Mouse (Mus musculus): ENCODE data around the gene Trim14. TPM values are rescaled to one million over a fixed set of nuclear protein-coding genes. Genes with fewer than 3 reads are reported as not detected.

Trim14 gene
- polyA plus RNA-seq, 1 experiment from 2014 or later = 0.43 TPM

GRCm38 (mm10) chr4:46574024-46574753, 38.2 kb upstream of the Trim14 start:
- Histone ChIP-seq H3K9ac (no peak overlapping the region), H3K27me3 (no peaks in the 10 kb centered on the region), H3K4me1 (peaks cover 7% of the 10 kb centered on the region; the same call in 1 of the 2 replicates), H3K27ac (no peak overlapping the region), H3K36me3 (ENCODE audit: poor library complexity, severe bottlenecking) (no peaks in the 10 kb centered on the region), H3K4me2 (no peak overlapping the region), H3K9me3 (replicated peaks) (0 out of 2 replicates have a peak, but pooled peaks cover 4% of the 10 kb centered on the region), H3K4me3 (no peak overlapping the region)
- ATAC-seq = no peak
- 69% methylated on average over 9 of the region's 9 CpGs for WGBS

- no peaks in the 10 kb centered on the region for H3K9me3 ChIP-seq (replicated peaks)
- H3K9ac ChIP-seq = no peak overlapping the region
- no peak overlapping the region for H3K4me2 ChIP-seq
- 88% methylated on average over 4 of the region's 4 CpGs for WGBS
- H3K4me3 ChIP-seq = no peak overlapping the region
- H3K27me3 ChIP-seq = no peaks in the 10 kb centered on the region
- H3K27ac ChIP-seq = no peak overlapping the region
- ATAC-seq = no peak
- no peaks in the 10 kb centered on the region for H3K36me3 ChIP-seq (ENCODE audit: poor library complexity, severe bottlenecking)
- peaks cover 8% of the 10 kb centered on the region; the same call in 1 of the 2 replicates for H3K4me1 ChIP-seq
These were observed 36.7 kb upstream of the Trim14 start for GRCm38 (mm10) chr4:46572616-46573015.

- H3K4me1 ChIP-seq = peaks cover 8% of the 10 kb centered on the region; the same call in 1 of the 2 replicates
- H3K27ac ChIP-seq = no peak overlapping the region
- no peak overlapping the region for H3K9ac ChIP-seq
- WGBS = 88% methylated on average over 9 of the region's 9 CpGs
- no peak overlapping the region for H3K4me3 ChIP-seq
- ATAC-seq = no peak
- H3K9me3 ChIP-seq (replicated peaks) = no peaks in the 10 kb centered on the region
- no peaks in the 10 kb centered on the region for H3K36me3 ChIP-seq (ENCODE audit: poor library complexity, severe bottlenecking)
- H3K27me3 ChIP-seq = no peaks in the 10 kb centered on the region
- no peak overlapping the region for H3K4me2 ChIP-seq
These were observed 35.8 kb upstream of the Trim14 start for GRCm38 (mm10) chr4:46571744-46572143.

- 14% methylated on average over 5 of the region's 5 CpGs for WGBS
- Histone ChIP-seq H3K9ac (no peak overlapping the region), H3K27ac (no peak overlapping the region), H3K36me3 (ENCODE audit: poor library complexity, severe bottlenecking) (no peaks in the 10 kb centered on the region), H3K4me1 (peaks cover 8% of the 10 kb centered on the region; the same call in 1 of the 2 replicates), H3K9me3 (replicated peaks) (no peaks in the 10 kb centered on the region), H3K4me3 (no peak overlapping the region), H3K27me3 (no peaks in the 10 kb centered on the region), H3K4me2 (no peak overlapping the region)
- peak; percentile 75 for ATAC-seq
These were observed 33.7 kb upstream of the Trim14 start for GRCm38 (mm10) chr4:46569671-46570070.

- H3K36me3 ChIP-seq (ENCODE audit: poor library complexity, severe bottlenecking) = no peaks in the 10 kb centered on the region
These were observed 32.2 kb upstream of the Trim14 start for GRCm38 (mm10) chr4:46568169-46568568.

GRCm38 (mm10) chr4:46566931-46567671, 31.2 kb upstream of the Trim14 start:
- Histone ChIP-seq H3K27ac (no peak overlapping the region), H3K9ac (no peak overlapping the region), H3K27me3 (no peaks in the 10 kb centered on the region), H3K9me3 (replicated peaks) (no peaks in the 10 kb centered on the region), H3K4me1 (peaks cover 8% of the 10 kb centered on the region; the same call in 1 of the 2 replicates), H3K36me3 (ENCODE audit: poor library complexity, severe bottlenecking) (no peaks in the 10 kb centered on the region), H3K4me2 (no peak overlapping the region), H3K4me3 (no peak overlapping the region)
- WGBS = 57% methylated on average over 8 of the region's 8 CpGs
- ATAC-seq = no peak

More at GRCm38 (mm10) chr4:46568169-46568568, 32.2 kb upstream of the Trim14 start:
- H3K27ac ChIP-seq = no peak overlapping the region
- 90% methylated on average over 8 of the region's 8 CpGs for WGBS
- no peak overlapping the region for H3K4me3 ChIP-seq
- ATAC-seq = no peak
- peaks cover 8% of the 10 kb centered on the region; the same call in 1 of the 2 replicates for H3K4me1 ChIP-seq
- H3K9ac ChIP-seq = no peak overlapping the region
- H3K27me3 ChIP-seq = no peaks in the 10 kb centered on the region
- no peak overlapping the region for H3K4me2 ChIP-seq
- no peaks in the 10 kb centered on the region for H3K9me3 ChIP-seq (replicated peaks)

- ATAC-seq = no peak
- Histone ChIP-seq H3K27me3 (no peaks in the 10 kb centered on the region), H3K4me1 (peaks cover 8% of the 10 kb centered on the region; the same call in 1 of the 2 replicates), H3K36me3 (ENCODE audit: poor library complexity, severe bottlenecking) (no peaks in the 10 kb centered on the region), H3K4me2 (no peak overlapping the region), H3K9ac (no peak overlapping the region), H3K27ac (no peak overlapping the region), H3K4me3 (no peak overlapping the region), H3K9me3 (replicated peaks) (no peaks in the 10 kb centered on the region)
- 93% methylated on average over 4 of the region's 4 CpGs for WGBS
These were observed 29.5 kb upstream of the Trim14 start for GRCm38 (mm10) chr4:46565393-46565955.

- H3K27ac ChIP-seq = no peak overlapping the region
- no peak overlapping the region for H3K4me2 ChIP-seq
- no peaks in the 10 kb centered on the region for H3K27me3 ChIP-seq
- no peak overlapping the region for H3K4me3 ChIP-seq
- H3K4me1 ChIP-seq = 0 out of 2 replicates have a peak, but pooled peaks cover 1% of the 10 kb centered on the region
- WGBS = 90% methylated on average over 4 of the region's 4 CpGs
- no peaks in the 10 kb centered on the region for H3K9me3 ChIP-seq (replicated peaks)
- no peak for ATAC-seq
- H3K36me3 ChIP-seq (ENCODE audit: poor library complexity, severe bottlenecking) = no peaks in the 10 kb centered on the region
- H3K9ac ChIP-seq = no peak overlapping the region
These were observed 28.3 kb upstream of the Trim14 start for GRCm38 (mm10) chr4:46564247-46564646.

- WGBS = 66% methylated on average over 10 of the region's 10 CpGs
- Histone ChIP-seq H3K9me3 (replicated peaks) (no peaks in the 10 kb centered on the region), H3K4me1 (no peaks in the 10 kb centered on the region), H3K4me2 (no peak overlapping the region), H3K27me3 (no peaks in the 10 kb centered on the region), H3K36me3 (ENCODE audit: poor library complexity, severe bottlenecking) (no peaks in the 10 kb centered on the region), H3K4me3 (no peak overlapping the region), H3K27ac (no peak overlapping the region), H3K9ac (no peak overlapping the region)
- no peak for ATAC-seq
These were observed 27.9 kb upstream of the Trim14 start for GRCm38 (mm10) chr4:46563847-46564246.

- 95% methylated on average over 14 of the region's 14 CpGs for WGBS
- no peak for ATAC-seq
- no peaks in the 10 kb centered on the region for H3K27me3 ChIP-seq
These were observed 26.9 kb upstream of the Trim14 start for GRCm38 (mm10) chr4:46562841-46563240.

GRCm38 (mm10) chr4:46562037-46562436, 26.1 kb upstream of the Trim14 start:
- H3K9me3 ChIP-seq (replicated peaks) = no peaks in the 10 kb centered on the region
- H3K4me3 ChIP-seq = no peak overlapping the region

More at GRCm38 (mm10) chr4:46562841-46563240, 26.9 kb upstream of the Trim14 start:
- no peaks in the 10 kb centered on the region for H3K4me1 ChIP-seq
- no peak overlapping the region for H3K4me2 ChIP-seq
- H3K9ac ChIP-seq = no peak overlapping the region
- no peak overlapping the region for H3K4me3 ChIP-seq
- no peak overlapping the region for H3K27ac ChIP-seq
- H3K9me3 ChIP-seq (replicated peaks) = no peaks in the 10 kb centered on the region
- no peaks in the 10 kb centered on the region for H3K36me3 ChIP-seq (ENCODE audit: poor library complexity, severe bottlenecking)

More at GRCm38 (mm10) chr4:46562037-46562436, 26.1 kb upstream of the Trim14 start:
- Histone ChIP-seq H3K27me3 (no peaks in the 10 kb centered on the region), H3K4me1 (no peaks in the 10 kb centered on the region), H3K27ac (no peak overlapping the region), H3K36me3 (ENCODE audit: poor library complexity, severe bottlenecking) (no peaks in the 10 kb centered on the region), H3K9ac (no peak overlapping the region), H3K4me2 (no peak overlapping the region)
- 78% methylated on average over 5 of the region's 5 CpGs for WGBS
- ATAC-seq = no peak
